Mouse (Mus musculus) forebrain, embryonic 12.5 days (tissue): Measurements from ENCODE around the gene Prdm4. TPM values are rescaled to one million over a fixed set of nuclear protein-coding genes. Genes with fewer than 3 reads are reported as not detected.

Source experiments
- ATAC-seq: fragments of 200-750 bp; cut with Nextera tagmentation; 2 replicates; pipeline ENCODE4 v1.8.0; 2017; ENCODE audit warnings: moderate TSS enrichment; ENCODE audit not compliant: low FRiP score
- H3K27ac ChIP-seq: fragments of 300-500 bp; sonication (generic); 2 replicates; pipeline ENCODE4 v1.5.1; 2016; ENCODE audit warnings: mild to moderate bottlenecking
- H3K27me3 ChIP-seq: fragments of 300-500 bp; sonication (generic); 2 replicates; pipeline ENCODE4 v1.6.1; 2016; ENCODE audit warnings: mild to moderate bottlenecking
- H3K36me3 ChIP-seq: fragments of 300-500 bp; sonication (generic); replicated peaks from 2 replicates; pipeline ENCODE4 v1.6.1; 2016; ENCODE audit warnings: mild to moderate bottlenecking
- H3K4me1 ChIP-seq: fragments of 300-500 bp; sonication (generic); 2 replicates; pipeline ENCODE4 v1.6.1; 2016
- H3K4me2 ChIP-seq: fragments of 300-500 bp; sonication (generic); 2 replicates; pipeline ENCODE4 v1.6.1; 2016; ENCODE audit warnings: mild to moderate bottlenecking, moderate library complexity
- H3K4me3 ChIP-seq: fragments of 300-500 bp; sonication (generic); replicated peaks from 2 replicates; pipeline ENCODE4 v1.5.1; 2016; ENCODE audit warnings: mild to moderate bottlenecking
- H3K9ac ChIP-seq: fragments of 300-500 bp; sonication (generic); 2 replicates; pipeline ENCODE4 v1.6.1; 2016; ENCODE audit warnings: mild to moderate bottlenecking
- H3K9me3 ChIP-seq: fragments of 300-500 bp; sonication (generic); 2 replicates; pipeline ENCODE4 v1.6.1; 2016
- WGBS: fragments of 180-500 bp; shearing (Covaris S2); methylation state at CpG from one replicate; pipeline ENCODE4 v1.1.7; 2016; 5-methylcytosine and 5-hydroxymethylcytosine counted together
- polyA plus RNA-seq: library from polyadenylated mRNA; unstranded; fragments of >200 nt; fragmentation: Nextera tagmentation; extraction: Ambion mirVana; gene quantifications from 2 replicates; pipeline ENCODE4 v1.2.1, GENCODE M21; 2016

The Prdm4 gene
- polyA plus RNA-seq, 1 experiment from 2014 or later: 33.9 TPM

GRCm38 (mm10) chr10:85929962-85930361, 13.0 kb upstream of the Prdm4 start:
- Histone ChIP-seq H3K4me3 (no peak overlapping the region), H3K27me3 (peaks cover 19% of the 10 kb centered on the region), H3K27ac (no peak overlapping the region), H3K4me1 (peaks cover 22% of the 10 kb centered on the region), H3K4me2 (no peak overlapping the region), H3K9ac (no peak overlapping the region), H3K36me3 (0 out of 2 replicates have a peak, but pooled peaks cover under 1% of the 10 kb centered on the region), H3K9me3 (no peaks in the 10 kb centered on the region)
- WGBS: 92% methylated on average over 11 of the region's 11 CpGs
- no peak for ATAC-seq

- peaks cover 19% of the 10 kb centered on the region for H3K27me3 ChIP-seq
- WGBS: 48% methylated on average over 11 of the region's 11 CpGs
- H3K36me3 ChIP-seq: no peaks in the 10 kb centered on the region
- H3K9ac ChIP-seq: peak overlapping the region; percentile 29; the same call in 1 of the 2 replicates
- H3K4me1 ChIP-seq: peaks cover 22% of the 10 kb centered on the region
- H3K4me2 ChIP-seq: peak overlapping the region; percentile 84
- H3K27ac ChIP-seq: no peak overlapping the region
- ATAC-seq: no peak
- peak overlapping the region; percentile 54 for H3K4me3 ChIP-seq
- H3K9me3 ChIP-seq: no peaks in the 10 kb centered on the region
Observed at GRCm38 (mm10) chr10:85929208-85929591, 12.3 kb upstream of the Prdm4 start.

GRCm38 (mm10) chr10:85928499-85929207, 11.7 kb upstream of the Prdm4 start:
- peaks cover 22% of the 10 kb centered on the region for H3K4me1 ChIP-seq
- peak overlapping the region; percentile 60 for H3K9ac ChIP-seq
- H3K36me3 ChIP-seq: no peaks in the 10 kb centered on the region
- H3K4me3 ChIP-seq: peak overlapping the region; percentile 54
- peaks cover 19% of the 10 kb centered on the region for H3K27me3 ChIP-seq
- no peaks in the 10 kb centered on the region for H3K9me3 ChIP-seq
- H3K4me2 ChIP-seq: peak overlapping the region; percentile 84
- H3K27ac ChIP-seq: 0 out of 2 replicates have a peak overlapping the region, but pooled peaks have one; percentile 31
- WGBS: 1% methylated on average over 63 of the region's 63 CpGs
- ATAC-seq: peak; percentile 92

- peaks cover 23% of the 10 kb centered on the region for H3K27me3 ChIP-seq
- peak within 1 kb of the TSS; percentile 84 for H3K4me2 ChIP-seq
- peak within 1 kb of the TSS; percentile 54 for H3K4me3 ChIP-seq
- H3K9ac ChIP-seq: peak within 1 kb of the TSS; percentile 60
- H3K27ac ChIP-seq: 0 out of 2 replicates have a peak within 1 kb of the TSS, but pooled peaks have one; percentile 31
- peak; percentile 27; the same call in 1 of the 2 replicates for ATAC-seq
- H3K36me3 ChIP-seq: no peaks in the 10 kb centered on the region
- WGBS: 2% methylated on average over 23 of the region's 23 CpGs
- H3K9me3 ChIP-seq: no peaks in the 10 kb centered on the region
- peaks cover 22% of the 10 kb centered on the region for H3K4me1 ChIP-seq
Observed at GRCm38 (mm10) chr10:85927676-85928445, 10.9 kb upstream of the Prdm4 start, which contains the start of gene Ascl4. Ascl4 (plus strand) TSS chr10:85927681.

GRCm38 (mm10) chr10:85879886-85880486, 37.0 kb downstream of the Prdm4 start:
- H3K27ac ChIP-seq: no peak overlapping the region
- no peak for ATAC-seq
- no peak overlapping the region for H3K4me2 ChIP-seq
- peaks cover 85% of the 10 kb centered on the region for H3K36me3 ChIP-seq
- H3K9me3 ChIP-seq: no peaks in the 10 kb centered on the region
- H3K4me1 ChIP-seq: no peaks in the 10 kb centered on the region
- 93% methylated on average over 8 of the region's 8 CpGs for WGBS
- H3K4me3 ChIP-seq: no peak overlapping the region
- no peaks in the 10 kb centered on the region for H3K27me3 ChIP-seq
- H3K9ac ChIP-seq: no peak overlapping the region

- Histone ChIP-seq H3K36me3 (peaks cover 57% of the 10 kb centered on the region), H3K9ac (no peak overlapping the region), H3K4me3 (no peak overlapping the region), H3K9me3 (no peaks in the 10 kb centered on the region), H3K4me1 (peaks cover 13% of the 10 kb centered on the region), H3K4me2 (no peak overlapping the region), H3K27ac (no peak overlapping the region), H3K27me3 (no peaks in the 10 kb centered on the region)
- WGBS: 88% methylated on average over 5 of the region's 5 CpGs
- ATAC-seq: no peak
Observed at GRCm38 (mm10) chr10:85875812-85876211, 41.1 kb downstream of the Prdm4 start.

- H3K27ac ChIP-seq: no peak overlapping the region
- no peak overlapping the region for H3K4me3 ChIP-seq
- peaks cover 43% of the 10 kb centered on the region for H3K36me3 ChIP-seq
- no peak for ATAC-seq
- 90% methylated on average over 13 of the region's 13 CpGs for WGBS
- no peaks in the 10 kb centered on the region for H3K9me3 ChIP-seq
- H3K27me3 ChIP-seq: no peaks in the 10 kb centered on the region
- H3K4me2 ChIP-seq: no peak overlapping the region
- peaks cover 13% of the 10 kb centered on the region for H3K4me1 ChIP-seq
- no peak overlapping the region for H3K9ac ChIP-seq
Observed at GRCm38 (mm10) chr10:85873861-85874544, 42.9 kb downstream of the Prdm4 start.

GRCm38 (mm10) chr10:85872479-85872773, 44.5 kb downstream of the Prdm4 start:
- H3K36me3 ChIP-seq: peaks cover 27% of the 10 kb centered on the region

GRCm38 (mm10) chr10:85871698-85872478, 45.1 kb downstream of the Prdm4 start:
- Histone ChIP-seq H3K4me3 (peak overlapping the region; percentile 93), H3K9ac (peak overlapping the region; percentile 90), H3K4me2 (peak overlapping the region; percentile 86), H3K4me1 (peaks cover 13% of the 10 kb centered on the region), H3K9me3 (no peaks in the 10 kb centered on the region), H3K27ac (no peak overlapping the region), H3K36me3 (peaks cover 26% of the 10 kb centered on the region), H3K27me3 (no peaks in the 10 kb centered on the region)
- peak; percentile 98 for ATAC-seq
- under 1% methylated on average over 55 of the region's 55 CpGs for WGBS

More at GRCm38 (mm10) chr10:85872479-85872773, 44.5 kb downstream of the Prdm4 start:
- peak overlapping the region; percentile 90 for H3K9ac ChIP-seq
- WGBS: 5% methylated on average over 5 of the region's 5 CpGs
- H3K9me3 ChIP-seq: no peaks in the 10 kb centered on the region
- peak overlapping the region; percentile 93 for H3K4me3 ChIP-seq
- no peak overlapping the region for H3K27ac ChIP-seq
- H3K4me2 ChIP-seq: peak overlapping the region; percentile 86
- peaks cover 13% of the 10 kb centered on the region for H3K4me1 ChIP-seq
- no peak; the same call in 1 of the 2 replicates for ATAC-seq
- no peaks in the 10 kb centered on the region for H3K27me3 ChIP-seq

GRCm38 (mm10) chr10:85846105-85846862, 70.7 kb downstream of the Prdm4 start:
- no peak for ATAC-seq
- Histone ChIP-seq H3K9me3 (no peaks in the 10 kb centered on the region), H3K9ac (no peak overlapping the region), H3K4me3 (no peak overlapping the region), H3K27ac (no peak overlapping the region), H3K27me3 (no peaks in the 10 kb centered on the region), H3K4me2 (no peak overlapping the region), H3K36me3 (no peaks in the 10 kb centered on the region), H3K4me1 (no peaks in the 10 kb centered on the region)
- 91% methylated on average over 4 of the region's 4 CpGs for WGBS
